Mouse (Mus musculus): ENCODE results near the gene Noxred1. TPM values are rescaled to one million over a fixed set of nuclear protein-coding genes. Genes with fewer than 3 reads are reported as not detected.
"Not testable (repeated sequence)": the region's sequence is repeated elsewhere in the genome, so short reads cannot be mapped to it uniquely, and the experiment has no call there.

Noxred1 gene
- total and polyA plus RNA-seq, 3 experiments: 5.1 to 10.4 (median 6.9) TPM

- in situ Hi-C loops (cut with MboI; ENCODE audit: low pct_ligation_motif_present, low pct_unique_long_range_greater_than_20kb, low sequenced_read_pairs): loop anchor here (10.0 kb wide), 1 partner anchor 45 kb away; no protein-coding TSS in a partner anchor
Observed at GRCm38 (mm10) chr12:87279350-87279749, 40.8 kb upstream of the Noxred1 start.

GRCm38 (mm10) chr12:87278118-87278730 is 39.7 kb upstream of the Noxred1 start:
- Histone ChIP-seq H3K4me1 (ENCODE audit: control insufficient read depth in 1 of 2, insufficient read depth in 2 of 2) (peaks cover 0 to 36% of the 10 kb centered on the region in 2 experiments; a peak in 2 of 4 replicates), H3K27ac (ENCODE audit: insufficient read depth, low read depth) (no peak overlapping the region), H3K4me2 (ENCODE audit: insufficient read depth, low read depth, poor library complexity, severe bottlenecking) (no peak overlapping the region), H3K9ac (ENCODE audit: insufficient read depth, low read depth) (no peak overlapping the region), H3K27me3 (replicated peaks) (no peaks in the 10 kb centered on the region), H3K4me3 (replicated peaks in 1 of 3; ENCODE audit: low read depth in 2 of 3, low read length in 2 of 3, poor library complexity in 1 of 3) (no peak overlapping the region), H3K9me3 (replicated peaks; ENCODE audit: low read length) (no peaks in the 10 kb centered on the region), H3K79me2 (replicated peaks; ENCODE audit: control insufficient read depth, extremely low read depth, insufficient read depth, poor library complexity, severe bottlenecking) (no peaks in the 10 kb centered on the region), H3K36me3 (replicated peaks in 1 of 2; ENCODE audit: control insufficient read depth in 1 of 2, insufficient read depth in 1 of 2, low read length in 1 of 2) (peaks cover 32 to 59% of the 10 kb centered on the region in 2 experiments)
- in situ Hi-C loops (cut with MboI; ENCODE audit: low pct_ligation_motif_present, low pct_unique_long_range_greater_than_20kb, low sequenced_read_pairs) (loop anchor here (10.0 kb wide), 1 partner anchor 47 kb away; no protein-coding TSS in a partner anchor), dilution Hi-C loops (cut with MboI; ENCODE audit: extremely low pct_ligation_motif_present, extremely low pct_unique_long_range_greater_than_20kb, low sequenced_read_pairs) (no loop called here)
- TF ChIP-seq ETS1 (conservative IDR thresholded peaks at IDR 0.05; ENCODE audit: low read depth, low read length) (no peak), ZMIZ1 (IDR thresholded peaks at IDR 0.05; ENCODE audit: low read depth, low read length) (no peak), JUN (IDR thresholded peaks at IDR 0.05; ENCODE audit: insufficient read depth, low read depth, low read length) (no peak), MAX (IDR thresholded peaks at IDR 0.05; ENCODE audit: low read length) (no peak), MYC (IDR thresholded peaks at IDR 0.05; ENCODE audit: low read depth, low read length) (no peak), MAFK (IDR thresholded peaks at IDR 0.05; ENCODE audit: insufficient replicate concordance, low read length) (no peak), UBTF (IDR thresholded peaks at IDR 0.05; ENCODE audit: low read depth, low read length) (no peak), KAT2A (IDR thresholded peaks at IDR 0.05; ENCODE audit: insufficient replicate concordance, low read length) (no peak), CHD1 (IDR thresholded peaks at IDR 0.05; ENCODE audit: low read depth, low read length) (no peak), RCOR1 (conservative IDR thresholded peaks at IDR 0.05; ENCODE audit: low read depth, low read length) (no peak), SIN3A (IDR thresholded peaks at IDR 0.05; ENCODE audit: low read length) (no peak), GABPA (IDR thresholded peaks at IDR 0.05; ENCODE audit: insufficient replicate concordance, low read depth, low read length) (no peak), HCFC1 (IDR thresholded peaks at IDR 0.05; ENCODE audit: low read depth, low read length) (no peak), SMC3 (IDR thresholded peaks at IDR 0.05; ENCODE audit: low read depth, low read length) (no peak), TCF12 (IDR thresholded peaks at IDR 0.05; ENCODE audit: low read depth, low read length) (no peak), PAX5 (IDR thresholded peaks at IDR 0.05; ENCODE audit: low read length) (no peak), NELFE (IDR thresholded peaks at IDR 0.05; ENCODE audit: low read depth, low read length) (no peak), ZNF384 (IDR thresholded peaks at IDR 0.05; ENCODE audit: low read depth, low read length) (no peak; the same call in 1 of the 2 replicates), TBP (conservative IDR thresholded peaks at IDR 0.05; ENCODE audit: low read depth, low read length) (no peak)
- DNase-seq (ENCODE audit: extremely low read depth): no peak

More at GRCm38 (mm10) chr12:87279350-87279749, 40.8 kb upstream of the Noxred1 start:
- Histone ChIP-seq H3K4me3 (replicated peaks in 1 of 3; ENCODE audit: low read depth in 2 of 3, low read length in 2 of 3, poor library complexity in 1 of 3) (no peak overlapping the region), H3K4me2 (ENCODE audit: insufficient read depth, low read depth, poor library complexity, severe bottlenecking) (no peak overlapping the region), H3K9me3 (replicated peaks; ENCODE audit: low read length) (no peaks in the 10 kb centered on the region), H3K36me3 (replicated peaks in 1 of 2; ENCODE audit: control insufficient read depth in 1 of 2, insufficient read depth in 1 of 2, low read length in 1 of 2) (peaks cover 22 to 49% of the 10 kb centered on the region in 2 experiments), H3K4me1 (ENCODE audit: control insufficient read depth in 1 of 2, insufficient read depth in 2 of 2) (peaks cover 2 to 34% of the 10 kb centered on the region in 2 experiments; a peak in 3 of 4 replicates), H3K27ac (ENCODE audit: insufficient read depth, low read depth) (no peak overlapping the region), H3K79me2 (replicated peaks; ENCODE audit: control insufficient read depth, extremely low read depth, insufficient read depth, poor library complexity, severe bottlenecking) (no peaks in the 10 kb centered on the region), H3K27me3 (replicated peaks) (no peaks in the 10 kb centered on the region), H3K9ac (ENCODE audit: insufficient read depth, low read depth) (no peak overlapping the region)
- dilution Hi-C loops (cut with MboI; ENCODE audit: extremely low pct_ligation_motif_present, extremely low pct_unique_long_range_greater_than_20kb, low sequenced_read_pairs): no loop called here
- no peak for DNase-seq (ENCODE audit: extremely low read depth)
- TF ChIP-seq MAFK (IDR thresholded peaks at IDR 0.05; ENCODE audit: insufficient replicate concordance, low read length): no peak
- no peak for TF ChIP-seq IRF4 (IDR thresholded peaks at IDR 0.05; ENCODE audit: low read depth, low read length)
- no peak for TF ChIP-seq NELFE (IDR thresholded peaks at IDR 0.05; ENCODE audit: low read depth, low read length)

GRCm38 (mm10) chr12:87277251-87277650 is 38.7 kb upstream of the Noxred1 start:
- H3K27me3 ChIP-seq (replicated peaks); H3K27ac ChIP-seq (ENCODE audit: insufficient read depth, low read depth); H3K9me3 ChIP-seq (replicated peaks; ENCODE audit: low read length); DNase-seq (ENCODE audit: extremely low read depth); H3K4me2 ChIP-seq (ENCODE audit: insufficient read depth, low read depth, poor library complexity, severe bottlenecking); H3K9ac ChIP-seq (ENCODE audit: insufficient read depth, low read depth); H3K4me3 ChIP-seq (replicated peaks in 1 of 3; ENCODE audit: low read depth in 2 of 3, low read length in 2 of 3, poor library complexity in 1 of 3); H3K79me2 ChIP-seq (replicated peaks; ENCODE audit: control insufficient read depth, extremely low read depth, insufficient read depth, poor library complexity, severe bottlenecking); dilution Hi-C loops (cut with MboI; ENCODE audit: extremely low pct_ligation_motif_present, extremely low pct_unique_long_range_greater_than_20kb, low sequenced_read_pairs): not testable (repeated sequence)
- peaks cover 0 to 40% of the 10 kb centered on the region in 2 experiments; a peak in 2 of 4 replicates for H3K4me1 ChIP-seq (ENCODE audit: control insufficient read depth in 1 of 2, insufficient read depth in 2 of 2)
- in situ Hi-C loops (cut with MboI; ENCODE audit: low pct_ligation_motif_present, low pct_unique_long_range_greater_than_20kb, low sequenced_read_pairs): loop anchor here (10.0 kb wide), 1 partner anchor 48 kb away; no protein-coding TSS in a partner anchor
- peaks cover 41 to 69% of the 10 kb centered on the region in 2 experiments for H3K36me3 ChIP-seq (replicated peaks in 1 of 2; ENCODE audit: control insufficient read depth in 1 of 2, insufficient read depth in 1 of 2, low read length in 1 of 2)

All from CH12.LX (cell line).